Mouse (Mus musculus) midbrain, embryonic 11.5 days (tissue): ENCODE results near the gene Zfp142. TPM values are rescaled to one million over a fixed set of nuclear protein-coding genes. Genes with fewer than 3 reads are reported as not detected.

Experiments used
- ATAC-seq: fragments of 200-750 bp; cut with Nextera tagmentation; 2 replicates; pipeline ENCODE4 v1.8.0; 2017; ENCODE audit warnings: moderate TSS enrichment, moderate library complexity; ENCODE audit not compliant: low FRiP score
- DNase-seq: peaks from one replicate; pipeline ENCODE4 v3.0.0; 2015; ENCODE audit warnings: low spot score; ENCODE audit errors: missing footprints
- H3K27ac ChIP-seq: fragments of 300-500 bp; sonication (generic); 2 replicates; pipeline ENCODE4 v1.5.1; 2014; ENCODE audit warnings: low read depth, low read length
- H3K27me3 ChIP-seq: fragments of 300-500 bp; sonication (generic); 2 replicates; pipeline ENCODE4 v1.6.1; 2014; ENCODE audit warnings: mild to moderate bottlenecking, low read length, moderate library complexity, mixed read lengths; ENCODE audit not compliant: control insufficient read depth, insufficient read depth
- H3K36me3 ChIP-seq: fragments of 300-500 bp; sonication (generic); 2 replicates; pipeline ENCODE4 v1.6.1; 2014; ENCODE audit warnings: mild to moderate bottlenecking, low read length, moderate library complexity, mixed read lengths; ENCODE audit not compliant: control insufficient read depth, insufficient read depth
- H3K4me1 ChIP-seq: fragments of 300-500 bp; sonication (generic); 2 replicates; pipeline ENCODE4 v1.6.1; 2014; ENCODE audit warnings: low read length; ENCODE audit not compliant: control insufficient read depth, insufficient read depth
- H3K4me2 ChIP-seq: fragments of 300-500 bp; sonication (generic); 2 replicates; pipeline ENCODE4 v1.6.1; 2014; ENCODE audit warnings: mild to moderate bottlenecking, moderate library complexity
- H3K4me3 ChIP-seq: fragments of 300-500 bp; sonication (generic); 2 replicates; pipeline ENCODE4 v1.5.1; 2014; ENCODE audit warnings: low read depth, low read length
- H3K9ac ChIP-seq: fragments of 300-500 bp; sonication (generic); 2 replicates; pipeline ENCODE4 v1.6.1; 2014; ENCODE audit warnings: low read length
- H3K9me3 ChIP-seq: fragments of 300-500 bp; sonication (generic); 2 replicates; pipeline ENCODE4 v1.6.1; 2016; ENCODE audit warnings: low read length; ENCODE audit not compliant: control insufficient read depth
- WGBS: fragments of 180-500 bp; shearing (Covaris S2); extraction: QIAGEN DNeasy Blood & Tissue Kit; methylation state at CpG from one replicate; pipeline ENCODE4 v1.1.7; 2014; 5-methylcytosine and 5-hydroxymethylcytosine counted together
- microRNA-seq: library from miRNA; unstranded; fragments of <30 nt; microRNA quantifications from one replicate; pipeline ENCODE4, GENCODE M21; 2017
- polyA plus RNA-seq: library from polyadenylated mRNA; unstranded; fragments of >200 nt; fragmentation: Nextera tagmentation; extraction: Ambion mirVana; gene quantifications from 2 replicates; pipeline ENCODE4 v1.2.1, GENCODE M21; 2014

Zfp142 gene
- polyA plus RNA-seq, 1 experiment from 2014 or later: 8.3 TPM

GRCm38 (mm10) chr1:74538650-74539049 lies 49.4 kb downstream of the Zfp142 start:
- no peaks in the 10 kb centered on the region for H3K36me3 ChIP-seq
- DNase-seq (no peak), ATAC-seq (no peak)
- no peak overlapping the region for H3K27ac ChIP-seq
- no peak overlapping the region for H3K4me3 ChIP-seq
- no peaks in the 10 kb centered on the region for H3K9me3 ChIP-seq
- no peak overlapping the region for H3K9ac ChIP-seq
- H3K27me3 ChIP-seq: no peaks in the 10 kb centered on the region
- no peak overlapping the region for H3K4me2 ChIP-seq
- peaks cover 5% of the 10 kb centered on the region; the same call in 1 of the 2 replicates for H3K4me1 ChIP-seq

GRCm38 (mm10) chr1:74528589-74528988 lies 59.5 kb downstream of the Zfp142 start:
- no peaks in the 10 kb centered on the region for H3K27me3 ChIP-seq
- ATAC-seq: no peak
- peaks cover 33% of the 10 kb centered on the region for H3K36me3 ChIP-seq

GRCm38 (mm10) chr1:74524746-74525145 lies 63.3 kb downstream of the Zfp142 start:
- WGBS: 96% methylated on average over 4 of the region's 4 CpGs
- H3K4me2 ChIP-seq: no peak overlapping the region
- no peaks in the 10 kb centered on the region for H3K4me1 ChIP-seq
- DNase-seq (no peak), ATAC-seq (no peak)
- H3K27me3 ChIP-seq: no peaks in the 10 kb centered on the region
- peaks cover 30% of the 10 kb centered on the region for H3K36me3 ChIP-seq
- no peak overlapping the region for H3K27ac ChIP-seq
- H3K4me3 ChIP-seq: no peak overlapping the region
- no peaks in the 10 kb centered on the region for H3K9me3 ChIP-seq
- no peak overlapping the region for H3K9ac ChIP-seq

More at GRCm38 (mm10) chr1:74528589-74528988, 59.5 kb downstream of the Zfp142 start:
- H3K4me1 ChIP-seq: no peaks in the 10 kb centered on the region
- no peak overlapping the region for H3K4me2 ChIP-seq
- no peak overlapping the region for H3K4me3 ChIP-seq
- H3K9me3 ChIP-seq: no peaks in the 10 kb centered on the region
- H3K9ac ChIP-seq: no peak overlapping the region
- no peak for DNase-seq
- no peak overlapping the region for H3K27ac ChIP-seq
- WGBS: 92% methylated on average over 7 of the region's 7 CpGs

DNA sequence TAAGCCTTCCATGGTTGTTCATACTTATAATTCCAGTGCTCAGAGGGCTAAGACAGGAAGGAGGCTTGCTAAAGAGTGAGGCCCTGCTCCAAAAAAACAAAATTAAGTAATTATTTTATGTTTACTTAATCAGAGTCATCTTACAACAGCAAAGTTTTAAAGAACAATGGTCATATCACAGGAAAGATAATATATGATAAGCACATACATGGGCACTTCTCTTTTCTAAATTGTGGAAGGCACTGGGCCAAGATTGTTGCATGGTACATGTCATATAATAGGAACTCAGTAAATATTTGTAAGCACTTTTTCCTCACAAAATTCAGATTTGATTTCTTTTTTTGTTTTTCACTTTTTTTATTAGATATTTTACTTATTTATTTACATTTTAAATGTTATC lies 68.2 kb downstream of the Zfp142 start:
- Histone ChIP-seq H3K9ac (no peak overlapping the region), H3K4me3 (no peak overlapping the region), H3K9me3 (no peaks in the 10 kb centered on the region), H3K27me3 (no peaks in the 10 kb centered on the region), H3K36me3 (peaks cover 13% of the 10 kb centered on the region), H3K4me1 (no peaks in the 10 kb centered on the region), H3K27ac (no peak overlapping the region), H3K4me2 (no peak overlapping the region)
- no peak for ATAC-seq
- no peak for DNase-seq

Small RNA genes lying within 50 kb of the gene (microRNA-seq; reads per million reads assigned to microRNA genes)
- gene Gm25035: not detected

Other genes starting within 250 kb of the Zfp142 start
- 0.05 and 0.22 TPM in 2 replicates for gene Catip, start 226.1 kb downstream of the Zfp142 start, polyA plus RNA-seq
- 1.6 and 2.1 TPM in 2 replicates for gene Slc11a1, start 213.1 kb downstream of the Zfp142 start, polyA plus RNA-seq
- gene Ctdsp1, start 196.7 kb downstream of the Zfp142 start, polyA plus RNA-seq: 33.4 and 37.9 TPM in 2 replicates
- 0.19 and 0.23 TPM in 2 replicates for gene Vil1, start 178.9 kb downstream of the Zfp142 start, polyA plus RNA-seq
- 100.0 and 107 TPM in 2 replicates for gene Cnot9, start 82.2 kb downstream of the Zfp142 start, polyA plus RNA-seq
- 1.2 and 1.4 TPM in 2 replicates for gene Plcd4, start 45.4 kb downstream of the Zfp142 start, polyA plus RNA-seq
- 46.9 and 52.3 TPM in 2 replicates for gene Usp37, start 44.0 kb downstream of the Zfp142 start, polyA plus RNA-seq
- gene Bcs1l, start within 50 bp of the Zfp142 start, polyA plus RNA-seq: 16.9 and 22.0 TPM in 2 replicates
- gene Rnf25, start 13.2 kb upstream of the Zfp142 start, polyA plus RNA-seq: 9.0 and 11.4 TPM in 2 replicates
- gene Stk36, start 13.2 kb upstream of the Zfp142 start, polyA plus RNA-seq: 16.1 and 18.5 TPM in 2 replicates
- gene Ttll4, start 73.5 kb upstream of the Zfp142 start, polyA plus RNA-seq: 40.5 and 41.8 TPM in 2 replicates
- gene Cyp27a1, start 125.3 kb upstream of the Zfp142 start, polyA plus RNA-seq: 6.7 and 7.1 TPM in 2 replicates
- not detected in 2 replicates for gene Prkag3, start 161.0 kb upstream of the Zfp142 start, polyA plus RNA-seq
- gene Wnt6, start 183.6 kb upstream of the Zfp142 start, polyA plus RNA-seq: 3.3 and 3.4 TPM in 2 replicates
- 1.4 and 2.3 TPM in 2 replicates for gene Wnt10a, start 203.3 kb upstream of the Zfp142 start, polyA plus RNA-seq